21 mouse cellular contexts compared by ENCODE assay signal in the genomic region with DNA sequence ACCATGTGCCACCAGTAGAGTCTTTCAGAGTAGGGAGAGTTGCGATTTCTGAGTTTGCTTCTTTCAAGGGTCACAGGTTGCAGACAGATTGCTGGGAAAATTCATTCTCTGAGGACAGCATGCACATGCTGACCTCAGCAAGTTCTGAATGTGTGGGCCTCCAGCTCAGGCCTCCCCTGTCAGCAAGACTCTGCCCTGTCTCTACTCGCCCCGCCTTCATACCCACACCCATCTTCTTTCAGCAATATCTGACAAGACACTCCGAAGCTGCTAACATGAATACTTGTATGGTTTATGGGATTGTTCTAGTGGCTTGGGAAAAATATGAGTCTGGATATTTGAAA.
DNase-seq lines count a peak whose midpoint lies in the region; ATAC-seq and TF ChIP-seq lines count a peak whose summit lies in the region.
"Had no signal": no experiment of that assay in that cellular context is flagged by ENCODE, and none has a peak within 500 bp of the region (broad histone marks: within the 10 kb centered on the region; RNA-seq: fewer than 3 reads in every experiment).

No protein-coding gene starts in this region.

- H3K4me2 ChIP-seq in heart, postnatal 0 days (ENCODE audit: low read depth, low read length) = no peak overlapping the region
- no peak overlapping the region for H3K4me2 ChIP-seq in lung, embryonic 14.5 days
- no peak overlapping the region for H3K4me2 ChIP-seq in intestine, embryonic 15.5 days (replicated peaks)
- H3K4me2 ChIP-seq: embryonic facial prominence, embryonic 12.5 days; forebrain, embryonic 13.5 days; hindbrain, embryonic 14.5 days had no signal

- no peak for TF ChIP-seq EP300 in heart, postnatal 0 days (IDR thresholded peaks at IDR 0.05; ENCODE audit: low read depth)

- TF ChIP-seq CTCF in heart, postnatal 0 days (IDR thresholded peaks at IDR 0.05; ENCODE audit: low read depth) = no peak
- TF ChIP-seq CTCF in lung, embryonic 14.5 days (IDR thresholded peaks at IDR 0.05; ENCODE audit: low read depth) = no peak
- no peak for TF ChIP-seq CTCF in small intestine, adult 2 months (IDR thresholded peaks at IDR 0.05; ENCODE audit: extremely low read depth, insufficient read length, insufficient replicate concordance, low read depth, low read length)

- TF ChIP-seq POLR2A in small intestine, adult 2 months (IDR thresholded peaks at IDR 0.05; ENCODE audit: low read depth, low read length) = no peak

- WGBS in heart, postnatal 0 days = 60% methylated on average over 4 of the region's 4 CpGs
- WGBS in lung, embryonic 14.5 days = 55% methylated on average over 4 of the region's 4 CpGs
- WGBS in intestine, embryonic 15.5 days = 65% methylated on average over 4 of the region's 4 CpGs
- 45% methylated on average over 4 of the region's 4 CpGs for WGBS in small intestine, adult 2 months

- H3K4me1 ChIP-seq in heart, postnatal 0 days (ENCODE audit: control insufficient read depth, insufficient read depth) = peaks cover 34% of the 10 kb centered on the region
- H3K4me1 ChIP-seq in lung, embryonic 14.5 days (ENCODE audit: insufficient read depth) = no peaks in the 10 kb centered on the region
- H3K4me1 ChIP-seq in intestine, embryonic 15.5 days (replicated peaks) = no peaks in the 10 kb centered on the region
- H3K4me1 ChIP-seq in small intestine, adult 2 months (ENCODE audit: control insufficient read depth, insufficient read depth, insufficient read length, low read length) = peaks cover 10% of the 10 kb centered on the region

- H3K36me3 ChIP-seq in heart, postnatal 0 days (replicated peaks; ENCODE audit: control insufficient read depth, insufficient read depth, low read length) = peaks cover 95% of the 10 kb centered on the region
- H3K36me3 ChIP-seq in lung, embryonic 14.5 days (ENCODE audit: insufficient read depth) = peaks cover 6% of the 10 kb centered on the region
- 0 out of 2 replicates have a peak, but pooled peaks cover 5% of the 10 kb centered on the region for H3K36me3 ChIP-seq in intestine, embryonic 15.5 days
- peaks cover 55% of the 10 kb centered on the region for H3K36me3 ChIP-seq in small intestine, adult 2 months (ENCODE audit: control insufficient read depth, insufficient read depth, low read length)
- H3K36me3 ChIP-seq: embryonic facial prominence, embryonic 12.5 days; midbrain, embryonic 10.5 days had no signal

- H3K9ac ChIP-seq in heart, postnatal 0 days (replicated peaks; ENCODE audit: low read depth, low read length) = no peak overlapping the region
- no peak overlapping the region for H3K9ac ChIP-seq in lung, embryonic 14.5 days
- H3K9ac ChIP-seq in intestine, embryonic 15.5 days = no peak overlapping the region
- H3K9ac ChIP-seq: embryonic facial prominence, embryonic 12.5 days; forebrain, embryonic 13.5 days; hindbrain, embryonic 14.5 days; liver, embryonic 14.5 days had no signal

- no peak overlapping the region for H3K4me3 ChIP-seq in heart, postnatal 0 days (ENCODE audit: low read depth, low read length)
- no peak overlapping the region for H3K4me3 ChIP-seq in lung, embryonic 14.5 days (ENCODE audit: low read depth, low read length)
- H3K4me3 ChIP-seq in intestine, embryonic 15.5 days (replicated peaks) = no peak overlapping the region
- no peak overlapping the region for H3K4me3 ChIP-seq in small intestine, adult 2 months (ENCODE audit: low read depth, low read length)
- H3K4me3 ChIP-seq: embryonic facial prominence, embryonic 12.5 days; erythroblast, embryonic 14.5 days; forebrain, embryonic 13.5 days; midbrain, embryonic 10.5 days had no signal

- H3K9me3 ChIP-seq in heart, postnatal 0 days (replicated peaks; ENCODE audit: control insufficient read depth, low read length) = no peaks in the 10 kb centered on the region
- no peaks in the 10 kb centered on the region for H3K9me3 ChIP-seq in lung, embryonic 14.5 days (ENCODE audit: low read depth, low read length)
- H3K9me3 ChIP-seq in intestine, embryonic 15.5 days = no peaks in the 10 kb centered on the region
- H3K9me3 ChIP-seq: embryonic facial prominence, embryonic 12.5 days; forebrain, embryonic 13.5 days; midbrain, embryonic 10.5 days had no signal

- ATAC-seq in heart, postnatal 0 days (ENCODE audit: insufficient read depth, low read depth) = no peak
- peak; percentile 58; the same call in 1 of the 2 replicates for ATAC-seq in lung, embryonic 14.5 days (ENCODE audit: insufficient read depth)
- peak; percentile 68 for ATAC-seq in intestine, embryonic 15.5 days
- ATAC-seq: forebrain, embryonic 13.5 days; Patski had no signal

- no peak for DNase-seq in heart, postnatal 0 days (ENCODE audit: low spot score)
- DNase-seq in heart, adult 8-10 months (ENCODE audit: low spot score) = no peak
- DNase-seq in lung, embryonic 14.5 days = no peak
- no peak for DNase-seq in lung, postnatal 25 days (ENCODE audit: low spot score)
- no peak for DNase-seq in gastrocnemius, postnatal 25 days
- DNase-seq: adrenal gland, adult 8-10 months; cerebellum, adult 9-11 months; gastrocnemius, postnatal 10 days; heart, postnatal 10 days; right cerebral cortex, postnatal 25 days; thymus, postnatal 25 days had no signal

- H3K27me3 ChIP-seq in heart, postnatal 0 days (ENCODE audit: control insufficient read depth, insufficient read depth, low read length) = no peaks in the 10 kb centered on the region
- H3K27me3 ChIP-seq in lung, embryonic 14.5 days (ENCODE audit: insufficient read depth, low read length) = no peaks in the 10 kb centered on the region
- H3K27me3 ChIP-seq in intestine, embryonic 15.5 days (replicated peaks) = no peaks in the 10 kb centered on the region
- H3K27me3 ChIP-seq in small intestine, adult 2 months (ENCODE audit: control insufficient read depth, insufficient read depth, low read length) = no peaks in the 10 kb centered on the region
- H3K27me3 ChIP-seq: embryonic facial prominence, embryonic 12.5 days; forebrain, embryonic 13.5 days; Patski had no signal

- H3K27ac ChIP-seq in heart, postnatal 0 days (ENCODE audit: low read depth) = peak overlapping the region; percentile 22; the same call in 1 of the 2 replicates
- H3K27ac ChIP-seq in lung, embryonic 14.5 days (ENCODE audit: low read depth) = peak overlapping the region; percentile 71
- peak overlapping the region; percentile 39; the same call in 1 of the 2 replicates for H3K27ac ChIP-seq in intestine, embryonic 15.5 days
- peak overlapping the region; percentile 66; the same call in 1 of the 2 replicates for H3K27ac ChIP-seq in small intestine, adult 2 months (ENCODE audit: insufficient read depth, low read depth, low read length)
- H3K27ac ChIP-seq: embryonic facial prominence, embryonic 12.5 days; forebrain, embryonic 13.5 days; hindbrain, embryonic 14.5 days; liver, embryonic 14.5 days; macrophage; midbrain, embryonic 10.5 days had no signal
